Mouse (Mus musculus): ENCODE results near the gene Spint2. TPM values are rescaled to one million over a fixed set of nuclear protein-coding genes. Genes with fewer than 3 reads are reported as not detected.

The Spint2 gene
- polyA plus RNA-seq (2012; rRNA removed) (14.6 and 15.6 TPM in 2 replicates), polyA plus RNA-seq (2014; fragmentation: Nextera tagmentation; extraction: Ambion mirVana) (22.3 and 23.6 TPM in 2 replicates)

DNA sequence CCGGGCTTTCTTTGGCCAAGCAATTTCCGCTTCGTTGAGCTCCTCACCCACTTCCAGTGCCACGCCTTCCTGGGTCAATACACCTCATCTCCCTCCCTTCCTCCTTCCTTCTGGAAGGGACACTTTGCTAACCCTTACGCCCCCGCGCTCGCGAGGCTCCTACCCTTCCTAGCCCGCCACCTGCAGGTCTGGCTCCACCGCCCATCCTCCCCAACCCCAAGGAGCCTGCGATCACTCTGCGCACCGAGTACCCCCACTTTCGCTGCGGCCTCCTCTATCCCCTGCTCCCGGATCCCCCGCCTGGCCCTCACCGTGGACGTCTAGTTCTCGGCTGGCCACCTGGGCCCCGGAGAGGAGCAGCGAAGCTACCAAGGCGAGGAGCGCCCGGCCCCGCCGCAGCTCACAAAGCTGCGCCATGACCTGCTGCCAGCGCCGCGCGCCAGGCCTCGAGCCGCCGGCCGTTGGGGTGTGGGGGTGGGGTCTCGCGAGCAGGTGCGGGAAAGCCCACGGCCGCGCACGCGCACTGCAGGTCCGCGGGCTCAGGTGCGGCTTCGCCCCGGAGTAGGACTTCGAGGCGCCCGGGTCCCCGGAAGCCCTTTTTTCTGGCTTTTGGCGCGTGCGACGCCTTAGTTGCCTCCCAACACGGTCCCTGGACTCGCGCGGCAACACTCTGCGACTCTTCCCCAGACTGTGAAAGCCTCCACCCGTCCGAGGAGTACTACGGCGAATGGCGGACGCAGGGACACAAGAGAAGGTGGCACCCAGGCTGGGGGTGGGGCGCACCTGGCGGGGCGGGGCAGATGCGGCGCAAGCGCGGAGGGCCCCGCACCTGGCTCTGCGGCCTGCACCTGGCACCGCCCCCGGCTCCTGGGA is at the start of gene Spint2:
TSS of gene Spint2 (minus strand) at position 712 of the 873 bp plus-strand sequence.
- Histone ChIP-seq H3K4me3 (ENCODE audit: insufficient read depth in 1 of 2, low read depth in 2 of 2, low read length in 2 of 2) (peak within 1 kb of the TSS; percentile 43 to 52), H3K4me2 (ENCODE audit: low read depth) (peak within 1 kb of the TSS; percentile 64), H3K9ac (replicated peaks) (peak within 1 kb of the TSS; percentile 27; the same call in 1 of the 2 replicates), H3K27ac (no peak within 1 kb of the TSS), H3K27me3 (ENCODE audit: control insufficient read depth, insufficient read depth, low read length) (peaks cover 6% of the 10 kb centered on the region), H3K36me3 (replicated peaks; ENCODE audit: control insufficient read depth, insufficient read depth, low read depth) (no peaks in the 10 kb centered on the region), H3K4me1 (replicated peaks; ENCODE audit: control insufficient read depth in 2 of 2, insufficient read depth in 2 of 2, low read length in 1 of 2) (peaks cover 0 to 7% of the 10 kb centered on the region in 2 experiments; a peak in 3 of 4 replicates), H3K9me3 (ENCODE audit: control insufficient read depth, low read length) (no peaks in the 10 kb centered on the region)
- peak; percentile 36 for TF ChIP-seq CTCF (IDR thresholded peaks at IDR 0.05; ENCODE audit: low read depth)
- TF ChIP-seq EP300 (IDR thresholded peaks at IDR 0.05; ENCODE audit: low read depth): no peak
- ATAC-seq (ENCODE audit: insufficient read depth): peak; percentile 59; the same call in 1 of the 2 replicates
- under 1% methylated on average over 80 of the region's 80 CpGs for WGBS (ENCODE audit: insufficient replicate concordance)
- peak in 2 of 3 experiments; percentile 11 to 16 for DNase-seq (ENCODE audit: low read depth in 3 of 3, low spot score in 3 of 3)

DNA sequence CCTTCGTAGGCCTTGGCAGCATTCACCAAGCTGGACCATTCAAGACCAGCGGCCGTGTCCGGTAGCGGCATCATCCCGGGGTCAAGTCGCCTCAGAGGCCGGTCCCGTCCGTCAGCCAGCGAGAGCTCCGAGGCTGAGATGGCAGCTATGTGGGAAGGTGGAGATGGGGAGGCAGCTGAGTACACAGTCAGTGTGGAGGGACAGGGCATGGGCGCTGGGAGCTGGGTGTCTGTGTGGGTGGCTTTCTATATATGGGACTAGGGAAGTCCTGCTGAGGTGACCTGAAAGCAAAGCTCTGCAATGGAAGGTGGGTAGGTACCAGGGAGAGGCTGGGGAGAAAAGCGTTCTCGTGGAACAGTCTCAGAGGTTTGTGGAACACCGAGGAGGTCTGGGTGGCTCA is 47.3 kb upstream of the Spint2 start:
- WGBS (ENCODE audit: insufficient replicate concordance): 86% methylated on average over 16 of the region's 16 CpGs
- no peak overlapping the region for H3K9ac ChIP-seq (replicated peaks)
- peaks cover 0 to 5% of the 10 kb centered on the region in 2 experiments; a peak in 1 of 4 replicates for H3K4me1 ChIP-seq (replicated peaks; ENCODE audit: control insufficient read depth in 2 of 2, insufficient read depth in 2 of 2, low read length in 1 of 2)
- no peak overlapping the region for H3K4me3 ChIP-seq (ENCODE audit: insufficient read depth in 1 of 2, low read depth in 2 of 2, low read length in 2 of 2)
- H3K27me3 ChIP-seq (ENCODE audit: control insufficient read depth, insufficient read depth, low read length): no peaks in the 10 kb centered on the region
- DNase-seq (ENCODE audit: low read depth in 3 of 3, low spot score in 3 of 3) (no peak), ATAC-seq (ENCODE audit: insufficient read depth) (no peak)
- no peaks in the 10 kb centered on the region for H3K9me3 ChIP-seq (ENCODE audit: control insufficient read depth, low read length)
- H3K27ac ChIP-seq: no peak overlapping the region
- no peaks in the 10 kb centered on the region; the same call in 1 of the 2 replicates for H3K36me3 ChIP-seq (replicated peaks; ENCODE audit: control insufficient read depth, insufficient read depth, low read depth)
- TF ChIP-seq CTCF (IDR thresholded peaks at IDR 0.05; ENCODE audit: low read depth): no peak
- TF ChIP-seq EP300 (IDR thresholded peaks at IDR 0.05; ENCODE audit: low read depth): no peak
- no peak overlapping the region for H3K4me2 ChIP-seq (ENCODE audit: low read depth)

- no peaks in the 10 kb centered on the region; the same call in 1 of the 2 replicates for H3K36me3 ChIP-seq (replicated peaks; ENCODE audit: control insufficient read depth, insufficient read depth, low read depth)
- no peak overlapping the region for H3K27ac ChIP-seq
- no peak overlapping the region for H3K4me3 ChIP-seq (ENCODE audit: insufficient read depth in 1 of 2, low read depth in 2 of 2, low read length in 2 of 2)
- no peak for DNase-seq (ENCODE audit: low read depth in 3 of 3, low spot score in 3 of 3)
- no peaks in the 10 kb centered on the region for H3K4me1 ChIP-seq (replicated peaks; ENCODE audit: control insufficient read depth in 2 of 2, insufficient read depth in 2 of 2, low read length in 1 of 2)
- H3K27me3 ChIP-seq (ENCODE audit: control insufficient read depth, insufficient read depth, low read length): no peaks in the 10 kb centered on the region
- WGBS (ENCODE audit: insufficient replicate concordance): 74% methylated on average over 6 of the region's 6 CpGs
- no peak for TF ChIP-seq EP300 (IDR thresholded peaks at IDR 0.05; ENCODE audit: low read depth)
- no peak for TF ChIP-seq CTCF (IDR thresholded peaks at IDR 0.05; ENCODE audit: low read depth)
- H3K9me3 ChIP-seq (ENCODE audit: control insufficient read depth, low read length): no peaks in the 10 kb centered on the region
- H3K4me2 ChIP-seq (ENCODE audit: low read depth): no peak overlapping the region
- no peak for ATAC-seq (ENCODE audit: insufficient read depth)
- H3K9ac ChIP-seq (replicated peaks): no peak overlapping the region
Observed at GRCm38 (mm10) chr7:29327087-29327486, 45.4 kb upstream of the Spint2 start.

GRCm38 (mm10) chr7:29319337-29320307 is 37.9 kb upstream of the Spint2 start:
- WGBS (ENCODE audit: insufficient replicate concordance): 13% methylated on average over 19 of the region's 19 CpGs
- no peak overlapping the region for H3K27ac ChIP-seq
- TF ChIP-seq CTCF (IDR thresholded peaks at IDR 0.05; ENCODE audit: low read depth) (peak; percentile 43), EP300 (IDR thresholded peaks at IDR 0.05; ENCODE audit: low read depth) (no peak)

More at GRCm38 (mm10) chr7:29319337-29320307, 37.9 kb upstream of the Spint2 start:
- no peaks in the 10 kb centered on the region for H3K27me3 ChIP-seq (ENCODE audit: control insufficient read depth, insufficient read depth, low read length)
- H3K4me2 ChIP-seq (ENCODE audit: low read depth): peak overlapping the region; percentile 25
- H3K9ac ChIP-seq (replicated peaks): no peak overlapping the region
- no peak for DNase-seq (ENCODE audit: low read depth in 3 of 3, low spot score in 3 of 3)
- peaks cover 7 to 21% of the 10 kb centered on the region in 2 experiments for H3K4me1 ChIP-seq (replicated peaks; ENCODE audit: control insufficient read depth in 2 of 2, insufficient read depth in 2 of 2, low read length in 1 of 2)
- H3K9me3 ChIP-seq (ENCODE audit: control insufficient read depth, low read length): no peaks in the 10 kb centered on the region
- ATAC-seq (ENCODE audit: insufficient read depth): peak; percentile 19; the same call in 1 of the 2 replicates
- no peaks in the 10 kb centered on the region; the same call in 1 of the 2 replicates for H3K36me3 ChIP-seq (replicated peaks; ENCODE audit: control insufficient read depth, insufficient read depth, low read depth)
- H3K4me3 ChIP-seq (ENCODE audit: insufficient read depth in 1 of 2, low read depth in 2 of 2, low read length in 2 of 2): no peak overlapping the region
